Mouse (Mus musculus): ENCODE measurements around the gene Hnrnpm.

GRCm38 (mm10) chr17:33601947-33602346 lies 84.7 kb downstream of the Hnrnpm start:
- TF ChIP-seq CTCF (IDR thresholded peaks at IDR 0.05; ENCODE audit: extremely low read depth, insufficient read depth, low read length) (no peak), POLR2A (IDR thresholded peaks at IDR 0.05; ENCODE audit: extremely low read depth, insufficient read depth, low read length) (no peak)
